Mouse (Mus musculus) T-helper 17 cell (primary cell): ENCODE data around the gene Gm10721.
"Not testable (repeated sequence)": the region's sequence is repeated elsewhere in the genome, so short reads cannot be mapped to it uniquely, and the experiment has no call there.

Source experiments
- in situ Hi-C, 2 experiments: fragments of 300-600 bp; cut with MboI, MseI; formaldehyde crosslinking; loops; 1 replicate in 1 of 2; 2 replicates in 1 of 2; pipeline ENCODE4 v1.15.1; 2025; ENCODE audit warnings: high pct_unique_total_duplicates in 2 of 2

Gene Gm10721

DNA sequence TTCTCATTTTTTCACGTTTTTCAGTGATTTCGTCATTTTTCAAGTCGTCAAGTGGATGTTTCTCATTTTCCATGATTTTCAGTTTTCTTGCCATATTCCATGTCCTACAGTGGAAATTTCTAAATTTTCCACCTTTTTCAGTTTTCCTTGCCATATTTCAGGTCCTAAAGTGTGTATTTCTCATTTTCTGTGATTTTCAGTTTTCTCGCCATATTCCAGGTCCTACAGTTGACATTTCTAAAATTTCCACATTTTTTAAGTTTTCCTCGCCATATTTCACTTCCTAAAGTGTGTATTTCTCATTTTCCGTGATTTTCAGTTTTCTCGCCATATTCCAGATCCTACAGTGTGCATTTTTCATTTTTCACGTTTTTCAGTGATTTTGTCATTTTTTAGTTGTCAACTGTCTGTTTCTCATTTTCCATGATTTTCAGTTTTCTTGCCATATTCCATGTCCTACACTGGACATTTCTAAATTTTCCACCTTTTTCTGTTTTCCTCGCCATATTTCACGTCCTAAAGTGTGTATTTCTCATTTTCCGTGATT lies at the start of gene Gm10721:
Gm10721 (plus strand) TSS at position 408 of the 547 bp plus-strand sequence.
- in situ Hi-C loops, result not testable (repeated sequence)

DNA sequence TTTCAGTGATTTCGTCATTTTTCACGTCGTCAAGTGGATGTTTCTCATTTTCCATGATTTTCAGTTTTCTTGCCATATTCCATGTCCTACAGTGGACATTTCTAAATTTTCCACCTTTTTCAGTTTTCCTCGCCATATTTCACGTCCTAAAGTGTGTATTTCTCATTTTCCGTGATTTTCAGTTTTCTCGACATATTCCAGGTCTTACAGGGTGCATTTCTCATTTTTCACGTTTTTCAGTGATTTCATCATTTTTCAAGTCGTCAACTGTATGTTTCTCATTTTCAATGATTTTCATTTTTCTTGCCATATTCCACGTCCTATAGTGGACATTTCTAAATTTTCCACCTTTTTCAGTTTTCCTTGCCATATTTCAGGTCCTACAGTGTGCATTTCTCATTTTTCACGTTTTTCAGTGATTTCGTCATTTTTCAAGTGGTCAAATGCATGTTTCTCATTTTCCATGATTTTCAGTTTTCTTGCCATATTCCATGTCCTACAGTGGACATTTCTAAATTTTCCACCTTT lies 12.4 kb upstream of the Gm10721 start, which contains the start of gene Gm10722:
Gm10722 (plus strand) TSS at position 478 of the 528 bp plus-strand sequence.
- in situ Hi-C loops, result not testable (repeated sequence)

DNA sequence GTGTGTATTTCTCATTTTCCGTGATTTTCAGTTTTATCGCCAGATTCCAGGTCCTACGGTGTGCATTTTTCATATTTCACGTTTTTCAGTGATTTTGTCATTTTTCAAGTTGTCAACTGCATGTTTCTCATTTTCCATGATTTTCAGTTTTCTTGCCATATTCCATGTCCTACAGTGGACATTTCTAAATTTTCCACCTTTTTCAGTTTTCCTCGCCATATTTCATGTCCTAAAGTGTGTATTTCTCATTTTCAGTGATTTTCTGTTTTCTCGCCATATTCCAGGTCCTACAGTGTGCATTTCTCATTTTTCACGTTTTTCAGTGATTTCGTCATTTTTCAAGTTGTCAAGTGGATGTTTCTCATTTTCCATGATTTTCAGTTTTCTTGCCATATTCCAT lies 11.9 kb upstream of the Gm10721 start:
- in situ Hi-C loops, result not testable (repeated sequence)

DNA sequence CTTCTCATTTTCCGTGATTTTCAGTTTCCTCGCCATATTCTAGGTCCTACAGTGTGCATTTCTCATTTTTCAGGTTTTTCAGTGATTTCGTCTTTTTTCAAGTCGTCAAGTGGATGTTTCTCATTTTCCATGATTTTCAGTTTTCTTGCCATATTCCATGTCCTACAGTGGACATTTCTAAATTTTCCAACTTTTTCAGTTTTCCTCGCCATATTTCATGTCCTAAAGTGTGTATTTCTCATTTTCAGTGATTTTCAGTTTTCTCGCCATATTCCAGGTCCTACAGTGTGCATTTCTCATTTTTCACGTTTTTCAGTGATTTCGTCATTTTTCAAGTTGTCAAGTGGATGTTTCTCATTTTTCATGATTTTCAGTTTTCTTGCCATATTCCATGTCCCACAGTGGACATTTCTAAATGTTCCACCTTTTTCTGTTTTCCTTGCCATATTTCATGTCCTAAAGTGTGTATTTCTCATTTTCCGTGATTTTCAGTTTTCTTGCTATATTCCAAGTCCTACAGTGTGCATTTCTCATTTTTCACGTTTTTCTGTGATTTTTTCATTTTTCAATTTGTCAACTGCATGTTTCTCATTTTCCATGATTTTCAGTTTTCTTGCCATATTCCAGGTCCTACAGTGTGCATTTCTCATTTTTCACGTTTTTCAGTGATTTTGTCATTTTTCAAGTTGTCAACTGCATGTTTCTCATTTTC lies 10.8 kb upstream of the Gm10721 start:
- in situ Hi-C loops, result not testable (repeated sequence)

DNA sequence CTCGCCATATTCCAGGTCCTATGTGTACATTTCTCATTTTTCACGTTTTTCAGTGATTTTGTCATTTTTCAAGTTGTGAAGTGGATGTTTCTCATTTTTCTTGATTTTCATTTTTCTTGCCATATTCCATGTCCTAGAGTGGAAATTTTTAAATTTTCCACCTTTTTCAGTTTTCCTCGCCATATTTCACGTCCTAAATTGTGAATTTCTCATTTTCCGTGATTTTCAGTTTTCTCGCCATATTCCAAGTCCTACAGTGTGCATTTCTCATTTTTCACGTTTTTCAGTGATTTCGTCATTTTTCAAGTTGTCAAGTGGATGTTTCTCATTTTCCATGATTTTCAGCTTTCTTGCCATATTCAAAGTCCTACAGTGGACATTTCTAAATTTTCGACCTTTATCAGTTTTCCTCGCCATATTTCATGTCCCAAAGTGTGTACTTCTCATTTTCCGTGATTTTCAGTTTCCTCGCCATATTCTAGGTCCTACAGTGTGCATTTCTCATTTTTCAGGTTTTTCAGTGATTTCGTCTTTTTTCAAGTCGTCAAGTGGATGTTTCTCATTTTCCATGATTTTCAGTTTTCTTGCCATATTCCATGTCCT lies 10.0 kb upstream of the Gm10721 start, which contains the start of gene Gm11168:
Gm11168 (plus strand) TSS at position 553 of the 603 bp plus-strand sequence.
- in situ Hi-C loops, result not testable (repeated sequence)

DNA sequence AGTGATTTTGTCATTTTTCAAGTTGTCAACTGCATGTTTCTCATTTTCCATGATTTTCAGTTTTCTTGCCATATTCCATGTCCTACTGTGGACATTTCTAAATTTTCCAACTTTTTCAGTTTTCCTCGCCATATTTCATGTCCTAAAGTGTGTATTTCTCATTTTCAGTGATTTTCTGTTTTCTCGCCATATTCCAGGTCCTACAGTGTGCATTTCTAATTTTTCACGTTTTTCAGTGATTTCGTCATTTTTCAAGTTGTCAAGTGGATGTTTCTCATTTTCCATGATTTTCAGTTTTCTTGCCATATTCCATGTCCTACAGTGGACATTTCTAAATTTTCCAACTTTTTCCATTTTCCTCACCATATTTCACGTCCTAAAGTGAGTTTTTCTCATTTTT lies 6.8 kb upstream of the Gm10721 start:
- in situ Hi-C loops, result not testable (repeated sequence)

DNA sequence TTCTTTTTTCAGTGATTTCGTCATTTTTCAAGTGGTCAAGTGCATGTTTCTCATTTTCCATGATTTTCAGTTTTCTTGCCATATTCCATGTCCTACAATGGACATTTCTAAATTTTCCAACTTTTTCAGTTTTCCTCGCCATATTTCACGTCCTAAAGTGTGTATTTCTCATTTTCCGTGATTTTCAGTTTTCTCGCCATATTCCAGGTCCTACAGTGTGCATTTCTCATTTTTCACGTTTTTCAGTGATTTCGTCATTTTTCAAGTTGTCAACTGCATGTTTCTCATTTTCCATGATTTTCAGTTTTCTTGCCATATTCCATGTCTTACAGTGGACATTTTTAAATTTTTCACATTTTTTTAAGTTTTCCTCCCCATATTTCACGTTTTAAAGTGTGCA lies 6.3 kb upstream of the Gm10721 start:
- in situ Hi-C loops, result not testable (repeated sequence)

DNA sequence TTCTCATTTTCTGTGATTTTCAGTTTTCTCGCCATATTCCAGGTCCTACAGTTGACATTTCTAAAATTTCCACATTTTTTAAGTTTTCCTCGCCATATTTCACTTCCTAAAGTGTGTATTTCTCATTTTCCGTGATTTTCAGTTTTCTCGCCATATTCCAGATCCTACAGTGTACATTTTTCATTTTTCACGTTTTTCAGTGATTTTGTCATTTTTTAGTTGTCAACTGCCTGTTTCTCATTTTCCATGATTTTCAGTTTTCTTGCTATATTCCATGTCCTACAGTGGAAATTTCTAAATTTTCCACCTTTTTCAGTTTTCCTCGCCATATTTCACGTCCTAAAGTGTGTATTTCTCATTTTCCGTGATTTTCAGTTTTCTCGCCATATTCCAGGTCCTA lies 5.7 kb upstream of the Gm10721 start:
- in situ Hi-C loops, result not testable (repeated sequence)

DNA sequence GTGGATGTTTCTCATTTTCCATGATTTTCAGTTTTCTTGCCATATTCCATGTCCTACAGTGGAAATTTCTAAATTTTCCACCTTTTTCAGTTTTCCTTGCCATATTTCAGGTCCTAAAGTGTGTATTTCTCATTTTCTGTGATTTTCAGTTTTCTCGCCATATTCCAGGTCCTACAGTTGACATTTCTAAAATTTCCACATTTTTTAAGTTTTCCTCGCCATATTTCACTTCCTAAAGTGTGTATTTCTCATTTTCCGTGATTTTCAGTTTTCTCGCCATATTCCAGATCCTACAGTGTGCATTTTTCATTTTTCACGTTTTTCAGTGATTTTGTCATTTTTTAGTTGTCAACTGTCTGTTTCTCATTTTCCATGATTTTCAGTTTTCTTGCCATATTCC lies 3.6 kb upstream of the Gm10721 start:
- in situ Hi-C loops, result not testable (repeated sequence)

DNA sequence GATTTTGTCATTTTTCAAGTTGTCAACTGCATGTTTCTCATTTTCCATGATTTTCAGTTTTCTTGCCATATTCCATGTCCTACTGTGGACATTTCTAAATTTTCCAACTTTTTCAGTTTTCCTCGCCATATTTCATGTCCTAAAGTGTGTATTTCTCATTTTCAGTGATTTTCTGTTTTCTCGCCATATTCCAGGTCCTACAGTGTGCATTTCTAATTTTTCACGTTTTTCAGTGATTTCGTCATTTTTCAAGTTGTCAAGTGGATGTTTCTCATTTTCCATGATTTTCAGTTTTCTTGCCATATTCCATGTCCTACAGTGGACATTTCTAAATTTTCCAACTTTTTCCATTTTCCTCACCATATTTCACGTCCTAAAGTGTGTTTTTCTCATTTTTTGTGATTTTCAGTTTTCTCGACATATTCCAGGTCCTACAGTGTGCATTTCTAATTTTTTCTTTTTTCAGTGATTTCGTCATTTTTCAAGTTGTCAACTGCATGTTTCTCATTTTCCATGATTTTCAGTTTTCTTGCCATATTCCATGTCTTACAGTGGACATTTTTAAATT lies 802 bp upstream of the Gm10721 start:
- in situ Hi-C loops, result not testable (repeated sequence)

DNA sequence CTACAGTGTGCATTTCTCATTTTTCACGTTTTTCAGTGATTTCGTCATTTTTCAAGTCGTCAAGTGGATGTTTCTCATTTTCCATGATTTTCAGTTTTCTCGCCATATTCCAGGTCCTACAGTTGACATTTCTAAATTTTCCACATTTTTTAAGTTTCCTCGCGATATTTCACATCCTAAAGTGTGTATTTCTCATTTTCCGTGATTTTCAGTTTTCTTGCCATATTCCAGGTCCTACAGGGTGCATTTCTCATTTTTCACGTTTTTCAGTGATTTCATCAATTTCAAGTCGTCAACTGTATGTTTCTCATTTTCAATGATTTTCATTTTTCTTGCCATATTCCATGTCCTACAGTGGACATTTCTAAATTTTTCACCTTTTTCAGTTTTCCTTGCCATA lies 2.4 kb downstream of the Gm10721 start, which contains the start of gene Gm10720:
Gm10720 (plus strand) TSS at position 301 of the 400 bp plus-strand sequence.
- in situ Hi-C loops, result not testable (repeated sequence)

DNA sequence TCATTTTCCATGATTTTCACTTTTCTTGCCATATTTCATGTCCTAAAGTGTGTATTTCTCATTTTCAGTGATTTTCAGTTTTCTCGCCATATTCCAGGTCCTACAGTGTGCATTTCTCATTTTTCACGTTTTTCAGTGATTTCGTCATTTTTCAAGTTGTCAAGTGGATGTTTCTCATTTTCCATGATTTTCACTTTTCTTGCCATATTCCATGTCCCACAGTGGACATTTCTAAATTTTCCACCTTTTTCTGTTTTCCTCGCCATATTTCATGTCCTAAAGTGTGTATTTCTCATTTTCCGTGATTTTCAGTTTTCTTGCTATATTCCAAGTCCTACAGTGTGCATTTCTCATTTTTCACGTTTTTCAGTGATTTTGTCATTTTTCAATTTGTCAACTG lies 3.0 kb downstream of the Gm10721 start:
- in situ Hi-C loops, result not testable (repeated sequence)

DNA sequence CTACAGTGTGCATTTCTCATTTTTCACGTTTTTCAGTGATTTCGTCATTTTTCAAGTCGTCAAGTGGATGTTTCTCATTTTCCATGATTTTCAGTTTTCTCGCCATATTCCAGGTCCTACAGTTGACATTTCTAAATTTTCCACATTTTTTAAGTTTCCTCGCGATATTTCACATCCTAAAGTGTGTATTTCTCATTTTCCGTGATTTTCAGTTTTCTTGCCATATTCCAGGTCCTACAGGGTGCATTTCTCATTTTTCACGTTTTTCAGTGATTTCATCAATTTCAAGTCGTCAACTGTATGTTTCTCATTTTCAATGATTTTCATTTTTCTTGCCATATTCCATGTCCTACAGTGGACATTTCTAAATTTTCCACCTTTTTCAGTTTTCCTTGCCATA lies 4.2 kb downstream of the Gm10721 start, which contains the start of gene Gm10719:
Gm10719 (plus strand) TSS at position 301 of the 400 bp plus-strand sequence.
- in situ Hi-C loops, result not testable (repeated sequence)

DNA sequence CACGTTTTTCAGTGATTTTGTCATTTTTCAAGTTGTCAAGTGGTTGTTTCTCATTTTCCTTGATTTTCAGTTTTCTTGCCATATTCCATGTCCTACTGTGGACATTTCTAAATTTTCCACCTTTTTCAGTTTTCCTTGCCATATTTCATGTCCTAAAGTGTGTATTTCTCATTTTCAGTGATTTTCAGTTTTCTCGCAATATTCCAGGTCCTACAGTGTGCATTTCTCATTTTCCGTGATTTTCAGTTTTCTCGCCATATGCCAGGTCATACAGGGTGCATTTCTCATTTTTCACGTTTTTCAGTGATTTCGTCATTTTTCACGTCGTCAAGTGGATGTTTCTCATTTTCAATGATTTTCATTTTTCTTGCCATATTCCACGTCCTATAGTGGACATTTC lies 6.0 kb downstream of the Gm10721 start:
- in situ Hi-C loops, result not testable (repeated sequence)

DNA sequence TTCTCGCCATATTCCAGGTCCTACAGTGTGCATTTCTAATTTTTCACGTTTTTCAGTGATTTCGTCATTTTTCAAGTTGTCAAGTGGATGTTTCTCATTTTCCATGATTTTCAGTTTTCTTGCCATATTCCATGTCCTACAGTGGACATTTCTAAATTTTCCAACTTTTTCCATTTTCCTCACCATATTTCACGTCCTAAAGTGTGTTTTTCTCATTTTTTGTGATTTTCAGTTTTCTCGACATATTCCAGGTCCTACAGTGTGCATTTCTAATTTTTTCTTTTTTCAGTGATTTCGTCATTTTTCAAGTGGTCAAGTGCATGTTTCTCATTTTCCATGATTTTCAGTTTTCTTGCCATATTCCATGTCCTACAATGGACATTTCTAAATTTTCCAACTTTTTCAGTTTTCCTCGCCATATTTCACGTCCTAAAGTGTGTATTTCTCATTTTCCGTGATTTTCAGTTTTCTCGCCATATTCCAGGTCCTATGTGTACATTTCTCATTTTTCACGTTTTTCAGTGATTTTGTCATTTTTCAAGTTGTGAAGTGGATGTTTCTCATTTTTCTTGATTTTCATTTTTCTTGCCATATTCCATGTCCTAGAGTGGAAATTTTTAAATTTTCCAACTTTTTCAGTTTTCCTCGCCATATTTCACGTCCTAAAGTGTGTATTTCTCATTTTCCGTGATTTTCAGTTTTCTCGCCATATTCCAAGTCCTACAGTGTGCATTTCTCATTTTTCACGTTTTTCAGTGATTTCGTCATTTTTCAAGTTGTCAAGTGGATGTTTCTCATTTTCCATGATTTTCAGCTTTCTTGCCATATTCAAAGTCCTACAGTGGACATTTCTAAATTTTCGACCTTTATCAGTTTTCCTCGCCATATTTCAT lies 7.1 kb downstream of the Gm10721 start:
- in situ Hi-C loops, result not testable (repeated sequence)

DNA sequence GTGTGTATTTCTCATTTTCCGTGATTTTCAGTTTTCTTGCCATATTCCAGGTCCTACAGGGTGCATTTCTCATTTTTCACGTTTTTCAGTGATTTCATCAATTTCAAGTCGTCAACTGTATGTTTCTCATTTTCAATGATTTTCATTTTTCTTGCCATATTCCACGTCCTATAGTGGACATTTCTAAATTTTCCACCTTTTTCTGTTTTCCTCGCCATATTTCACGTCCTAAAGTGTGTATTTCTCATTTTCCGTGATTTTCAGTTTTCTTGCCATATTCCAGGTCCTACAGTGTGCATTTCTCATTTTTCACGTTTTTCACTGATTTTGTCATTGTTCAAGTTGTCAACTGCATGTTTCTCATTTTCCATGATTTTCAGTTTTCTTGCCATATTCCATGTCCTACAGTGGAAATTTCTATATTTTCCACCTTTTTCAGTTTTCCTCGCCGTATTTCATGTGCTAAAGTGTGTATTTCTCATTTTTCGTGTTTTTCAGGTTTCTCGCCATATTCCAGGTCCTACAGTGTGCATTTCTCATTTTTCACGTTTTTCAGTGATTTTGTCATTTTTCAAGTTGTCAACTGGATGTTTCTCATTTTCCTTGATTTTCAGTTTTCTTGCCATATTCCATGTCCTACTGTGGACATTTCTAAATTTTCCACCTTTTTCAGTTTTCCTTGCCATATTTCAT lies 9.5 kb downstream of the Gm10721 start:
- in situ Hi-C loops, result not testable (repeated sequence)

DNA sequence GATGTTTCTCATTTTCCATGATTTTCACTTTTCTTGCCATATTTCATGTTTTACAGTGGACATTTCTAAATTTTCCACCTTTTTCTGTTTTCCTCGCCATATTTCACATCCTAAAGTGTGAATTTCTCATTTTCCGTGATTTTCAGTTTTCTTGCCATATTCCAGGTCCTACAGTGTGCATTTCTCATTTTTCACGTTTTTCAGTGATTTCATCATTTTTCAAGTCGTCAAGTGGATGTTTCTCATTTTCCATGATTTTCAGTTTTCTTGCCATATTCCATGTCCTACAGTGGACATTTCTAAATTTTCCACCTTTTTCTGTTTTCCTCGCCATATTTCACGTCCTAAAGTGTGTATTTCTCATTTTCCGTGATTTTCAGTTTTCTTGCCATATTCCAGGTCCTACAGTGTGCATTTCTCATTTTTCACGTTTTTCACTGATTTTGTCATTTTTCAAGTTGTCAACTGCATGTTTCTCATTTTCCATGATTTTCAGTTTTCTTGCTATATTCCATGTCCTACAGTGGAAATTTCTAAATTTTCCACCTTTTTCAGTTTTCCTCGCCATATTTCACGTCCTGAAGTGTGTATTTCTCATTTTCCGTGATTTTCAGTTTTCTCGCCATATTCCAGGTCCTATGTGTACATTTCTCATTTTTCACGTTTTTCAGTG lies 10.5 kb downstream of the Gm10721 start, which contains the start of gene Gm10718:
Gm10718 (plus strand) TSS at position 236 of the 673 bp plus-strand sequence.
- in situ Hi-C loops, result not testable (repeated sequence)

DNA sequence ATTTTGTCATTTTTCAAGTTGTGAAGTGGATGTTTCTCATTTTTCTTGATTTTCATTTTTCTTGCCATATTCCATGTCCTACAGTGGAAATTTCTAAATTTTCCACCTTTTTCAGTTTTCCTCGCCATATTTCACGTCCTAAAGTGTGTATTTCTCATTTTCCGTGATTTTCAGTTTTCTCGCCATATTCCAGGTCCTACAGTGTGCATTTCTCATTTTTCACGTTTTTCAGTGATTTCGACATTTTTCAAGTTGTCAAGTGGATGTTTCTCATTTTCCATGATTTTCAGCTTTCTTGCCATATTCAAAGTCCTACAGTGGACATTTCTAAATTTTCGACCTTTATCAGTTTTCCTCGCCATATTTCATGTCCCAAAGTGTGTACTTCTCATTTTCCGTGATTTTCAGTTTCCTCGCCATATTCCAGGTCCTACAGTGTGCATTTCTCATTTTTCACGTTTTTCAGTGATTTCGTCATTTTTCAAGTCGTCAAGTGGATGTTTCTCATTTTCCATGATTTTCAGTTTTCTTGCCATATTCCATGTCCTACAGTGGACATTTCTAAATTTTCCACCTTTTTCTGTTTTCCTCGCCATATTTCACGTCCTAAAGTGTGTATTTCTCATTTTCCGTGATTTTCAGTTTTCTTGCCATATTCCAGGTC lies 11.2 kb downstream of the Gm10721 start:
- in situ Hi-C loops, result not testable (repeated sequence)

DNA sequence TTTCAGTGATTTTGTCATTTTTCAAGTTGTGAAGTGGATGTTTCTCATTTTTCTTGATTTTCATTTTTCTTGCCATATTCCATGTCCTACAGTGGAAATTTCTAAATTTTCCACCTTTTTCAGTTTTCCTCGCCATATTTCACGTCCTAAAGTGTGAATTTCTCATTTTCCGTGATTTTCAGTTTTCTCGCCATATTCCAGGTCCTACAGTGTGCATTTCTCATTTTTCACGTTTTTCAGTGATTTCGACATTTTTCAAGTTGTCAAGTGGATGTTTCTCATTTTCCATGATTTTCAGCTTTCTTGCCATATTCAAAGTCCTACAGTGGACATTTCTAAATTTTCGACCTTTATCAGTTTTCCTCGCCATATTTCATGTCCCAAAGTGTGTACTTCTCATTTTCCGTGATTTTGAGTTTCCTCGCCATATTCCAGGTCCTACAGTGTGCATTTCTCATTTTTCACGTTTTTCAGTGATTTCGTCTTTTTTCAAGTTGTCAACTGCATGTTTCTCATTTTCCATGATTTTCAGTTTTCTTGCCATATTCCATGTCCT lies 12.1 kb downstream of the Gm10721 start, which contains the start of gene Gm10717:
Gm10717 (plus strand) TSS at position 506 of the 556 bp plus-strand sequence.
- in situ Hi-C loops, result loop anchor here in 1 of 2 experiments (5.0 kb wide), 1 partner anchor 87 kb away; no protein-coding TSS in a partner anchor
